Mouse (Mus musculus) cerebellum, postnatal 25 days (tissue): Measurements from ENCODE around the gene Zfp704.

Experiments
- DNase-seq, 2 experiments: peaks; one replicate each; pipeline ENCODE4 v3.0.0; 2021; ENCODE audit warnings: mixed read lengths in 2 of 2

The Zfp704 gene

DNA sequence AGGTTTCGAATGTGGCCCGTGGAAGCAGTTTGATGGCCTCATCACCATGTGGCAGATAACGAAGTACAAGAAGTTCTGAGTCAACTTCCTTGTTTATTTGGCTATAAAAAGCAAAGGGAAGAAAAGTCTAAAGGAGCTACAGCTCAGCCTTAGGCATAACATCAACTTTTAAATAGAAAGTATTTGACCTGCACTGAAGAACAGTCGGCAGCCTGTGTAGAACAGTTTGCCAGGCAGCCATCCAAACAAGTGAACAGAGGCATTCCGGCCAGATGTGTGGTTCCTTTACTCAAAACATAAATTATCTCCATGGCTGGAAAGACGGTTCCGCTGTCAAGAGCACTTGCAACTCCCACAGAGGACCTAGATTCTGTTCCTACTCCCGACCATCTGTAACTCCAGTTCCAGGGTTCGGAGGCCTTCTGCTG, 202.8 kb downstream of the Zfp704 start:
- no peak for DNase-seq

DNA sequence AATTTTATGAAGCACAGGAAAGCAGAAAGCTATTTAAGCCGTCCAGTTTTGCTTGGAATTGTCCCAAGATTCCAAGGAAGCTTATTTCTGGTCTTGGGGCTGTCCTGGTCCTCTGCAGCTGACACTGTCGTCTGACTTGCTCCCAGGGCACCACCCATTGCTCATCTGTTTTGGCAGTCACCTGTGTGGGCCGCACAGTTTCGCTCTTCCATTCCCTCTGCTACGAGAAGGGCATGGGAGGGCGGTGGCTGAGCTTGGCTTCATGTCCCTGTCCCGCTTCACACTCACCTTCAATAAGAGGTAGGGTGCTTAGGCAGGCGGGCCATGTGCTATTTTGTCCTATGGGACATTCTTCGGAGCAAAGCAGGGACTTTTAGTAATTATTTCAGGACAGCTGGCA, 204.5 kb downstream of the Zfp704 start:
- no peak for DNase-seq

DNA sequence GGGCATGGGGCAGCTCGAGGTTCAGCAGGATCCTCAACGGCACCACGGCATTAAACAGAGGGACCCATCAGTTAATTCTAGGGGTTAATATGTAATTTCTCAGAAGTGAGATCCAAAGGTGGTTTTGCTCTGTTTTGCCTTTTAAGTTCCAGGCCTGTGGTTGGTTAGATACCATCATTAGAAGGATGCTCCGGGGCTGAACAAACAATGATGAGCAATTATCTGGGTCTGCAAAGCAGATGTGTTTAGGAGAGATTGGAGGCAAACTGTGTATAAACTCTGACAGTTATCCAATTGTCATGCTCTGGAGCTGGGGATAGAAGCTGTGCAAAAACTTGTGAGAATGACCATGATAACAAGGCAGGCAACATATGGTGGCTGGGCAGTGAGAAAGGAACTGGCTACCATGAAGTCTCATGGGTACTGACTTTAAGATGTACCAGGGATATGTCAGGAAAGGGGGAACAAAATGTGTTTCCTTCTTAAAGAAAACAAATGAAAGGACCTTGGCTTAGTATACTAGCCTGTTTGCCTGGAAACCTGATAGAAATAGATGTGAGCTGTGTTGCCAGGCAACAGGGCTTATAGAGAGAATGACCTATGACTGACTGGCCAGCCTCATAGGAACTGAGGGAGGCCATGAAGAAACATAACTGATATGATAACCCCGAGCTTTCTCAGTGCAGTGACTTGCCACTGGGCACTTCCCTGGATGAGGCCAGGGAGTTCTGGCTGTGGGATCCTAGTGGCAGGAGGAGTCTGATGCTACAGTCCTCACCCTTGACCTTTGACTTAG, 206.4 kb downstream of the Zfp704 start:
- DNase-seq, result no peak

GRCm38 (mm10) chr3:9402836-9403235, 207.0 kb downstream of the Zfp704 start:
- no peak for DNase-seq

DNA sequence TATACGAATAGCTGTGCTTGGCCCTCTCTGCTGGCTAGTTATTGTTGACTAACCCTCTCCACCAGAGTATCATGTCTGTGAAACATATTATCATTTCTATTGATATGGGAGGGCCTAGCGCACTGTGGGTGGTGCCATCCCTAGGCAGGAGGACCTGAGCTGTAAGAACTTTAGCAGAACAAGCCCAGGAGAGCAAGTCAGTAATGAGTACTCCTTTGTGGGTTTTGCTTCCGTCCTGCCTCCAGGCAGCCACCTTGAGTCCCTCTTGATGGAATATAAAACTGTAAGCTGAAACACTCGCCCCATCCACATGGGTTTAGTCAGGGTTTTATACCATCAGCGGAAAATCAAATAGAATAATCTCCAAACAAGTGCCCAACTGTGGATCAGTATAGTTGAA, 207.5 kb downstream of the Zfp704 start:
- no peak for DNase-seq

DNA sequence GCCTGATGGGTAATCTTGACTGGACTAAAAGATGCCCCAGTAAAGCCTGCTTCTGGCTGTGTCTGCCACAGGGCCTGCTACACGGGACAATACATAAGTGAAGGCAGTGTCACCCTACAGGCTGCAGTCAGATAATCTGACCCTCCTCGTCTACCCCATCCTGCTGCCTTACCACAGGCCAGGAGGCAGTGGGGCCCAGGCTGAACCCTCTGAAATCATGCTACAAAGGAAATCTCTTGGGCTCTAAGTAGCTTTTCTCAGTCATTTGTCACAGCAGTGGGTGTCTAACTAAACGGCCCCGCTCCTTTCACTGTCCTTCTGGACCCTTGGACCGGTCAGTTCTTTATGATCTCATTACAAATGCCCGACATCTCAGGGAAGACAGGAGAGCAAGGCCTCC, 208.2 kb downstream of the Zfp704 start:
- DNase-seq, result no peak

- no peak for DNase-seq
These were observed 209.0 kb downstream of the Zfp704 start for GRCm38 (mm10) chr3:9400886-9401221.

DNA sequence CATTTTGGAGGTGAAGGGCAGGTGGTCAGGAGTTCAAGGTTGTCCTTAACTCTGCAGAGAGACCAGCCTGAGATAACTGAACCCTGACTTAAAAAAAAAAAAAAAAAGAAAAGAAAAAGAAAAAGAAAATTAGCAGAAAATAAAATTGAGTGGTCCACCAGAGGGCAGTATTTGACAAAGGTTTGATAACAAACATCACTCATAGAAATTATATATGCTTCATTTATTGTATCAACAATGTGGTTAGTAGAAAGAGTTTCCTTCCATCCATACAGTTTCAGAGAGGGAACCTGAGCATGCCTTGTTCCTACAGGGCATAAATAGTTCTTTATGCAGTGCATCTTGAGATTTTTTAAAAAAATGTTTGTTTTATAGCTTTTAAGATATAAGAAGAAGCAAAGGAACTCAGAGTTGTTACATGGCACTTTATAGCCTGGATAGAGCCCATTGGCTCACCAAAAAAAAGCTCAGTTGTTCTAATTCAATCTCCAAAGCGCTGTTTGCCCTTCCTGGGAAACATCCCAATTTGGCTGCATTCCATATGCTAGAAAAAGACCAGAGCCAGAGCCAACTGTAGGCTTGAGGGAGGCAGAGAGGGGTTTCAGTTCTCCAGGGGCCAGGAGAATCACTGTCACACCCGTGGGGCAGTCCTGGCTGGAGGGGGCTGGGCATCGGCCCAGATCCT, 209.5 kb downstream of the Zfp704 start:
- peak; percentile 22 to 42 for DNase-seq

DNA sequence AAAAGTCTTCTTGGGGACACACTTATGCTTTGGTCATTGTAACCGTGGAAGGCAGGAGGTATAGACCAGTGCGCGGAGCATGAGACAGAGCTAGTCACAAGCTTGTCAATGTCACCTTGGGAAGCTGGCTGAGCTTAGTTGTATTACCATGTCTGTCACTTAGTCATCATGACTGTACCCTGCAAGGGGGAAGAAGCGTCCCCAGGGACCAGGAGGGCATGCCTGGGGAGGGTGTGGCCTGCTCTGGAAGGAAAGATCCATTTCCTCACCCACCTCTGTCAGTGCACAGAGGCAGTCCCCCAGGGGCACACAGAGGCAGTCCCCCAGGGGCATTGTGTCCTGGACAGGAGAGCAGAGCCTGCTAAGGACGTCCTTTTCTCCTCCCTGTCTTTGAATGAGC, 211.6 kb downstream of the Zfp704 start:
- no peak for DNase-seq
